Mouse (Mus musculus) stomach, postnatal 0 days (tissue): ENCODE results near the gene Grin2d. TPM values are rescaled to one million over a fixed set of nuclear protein-coding genes. Genes with fewer than 3 reads are reported as not detected.
A peak's percentile ranks its signal among the peaks of the same experiment; 100 is the strongest.

Experiments used
- ATAC-seq: fragments of 200-750 bp; cut with Nextera tagmentation; 2 replicates; pipeline ENCODE4 v1.8.0; 2017; ENCODE audit not compliant: low FRiP score, low TSS enrichment
- DNase-seq: peaks from one replicate; pipeline ENCODE4 v3.0.0-alpha.2; 2016; ENCODE audit warnings: low spot score
- H3K27ac ChIP-seq: fragments of 300-500 bp; sonication (generic); replicated peaks from 2 replicates; pipeline ENCODE4 v1.5.1; 2014; ENCODE audit warnings: mild to moderate bottlenecking, control low read depth
- H3K27me3 ChIP-seq: fragments of 300-500 bp; sonication (generic); 2 replicates; pipeline ENCODE4 v1.6.1; 2014; ENCODE audit warnings: low read length; ENCODE audit not compliant: control insufficient read depth, insufficient read depth
- H3K36me3 ChIP-seq: fragments of 300-500 bp; sonication (generic); 2 replicates; pipeline ENCODE4 v1.6.1; 2014; ENCODE audit warnings: low read length, mixed read lengths; ENCODE audit not compliant: control insufficient read depth, insufficient read depth
- H3K4me1 ChIP-seq: fragments of 300-500 bp; sonication (generic); replicated peaks from 2 replicates; pipeline ENCODE4 v1.6.1; 2014; ENCODE audit warnings: antibody characterized with exemption; ENCODE audit not compliant: control insufficient read depth, insufficient read depth
- H3K4me2 ChIP-seq: fragments of 300-500 bp; sonication (generic); replicated peaks from 2 replicates; pipeline ENCODE4 v1.6.1; 2014; ENCODE audit warnings: low read depth, mild to moderate bottlenecking, control low read depth, moderate library complexity
- H3K4me3 ChIP-seq: fragments of 300-500 bp; sonication (generic); 2 replicates; pipeline ENCODE4 v1.5.1; 2014; ENCODE audit warnings: low read depth, low read length, control low read depth
- H3K9ac ChIP-seq: fragments of 300-500 bp; sonication (generic); 2 replicates; pipeline ENCODE4 v1.6.1; 2014; ENCODE audit warnings: mild to moderate bottlenecking, low read length, control low read depth, mixed read lengths
- H3K9me3 ChIP-seq: fragments of 300-500 bp; sonication (generic); 2 replicates; pipeline ENCODE4 v1.6.1; 2016; ENCODE audit warnings: low read length; ENCODE audit not compliant: control insufficient read depth
- CTCF ChIP-seq: IDR thresholded peaks from 2 replicates; pipeline ENCODE4 v1.5.1; 2016; ENCODE audit warnings: antibody characterized with exemption, low read depth, mild to moderate bottlenecking, moderate library complexity
- EP300 ChIP-seq: optimal IDR thresholded peaks from 2 replicates; pipeline ENCODE3; 2016; ENCODE audit warnings: antibody characterized with exemption
- WGBS: fragments of 180-500 bp; shearing (Covaris S2); extraction: QIAGEN DNeasy Blood & Tissue Kit; methylation state at CpG from one replicate; pipeline ENCODE4 v1.1.7; 2014; 5-methylcytosine and 5-hydroxymethylcytosine counted together
- polyA plus RNA-seq: library from polyadenylated mRNA; unstranded; fragments of >200 nt; fragmentation: Nextera tagmentation; extraction: Ambion mirVana; gene quantifications from 2 replicates; pipeline ENCODE4 v1.2.1, GENCODE M21; 2015

Grin2d gene
- polyA plus RNA-seq, 1 experiment from 2014 or later = 0.35 TPM

DNA sequence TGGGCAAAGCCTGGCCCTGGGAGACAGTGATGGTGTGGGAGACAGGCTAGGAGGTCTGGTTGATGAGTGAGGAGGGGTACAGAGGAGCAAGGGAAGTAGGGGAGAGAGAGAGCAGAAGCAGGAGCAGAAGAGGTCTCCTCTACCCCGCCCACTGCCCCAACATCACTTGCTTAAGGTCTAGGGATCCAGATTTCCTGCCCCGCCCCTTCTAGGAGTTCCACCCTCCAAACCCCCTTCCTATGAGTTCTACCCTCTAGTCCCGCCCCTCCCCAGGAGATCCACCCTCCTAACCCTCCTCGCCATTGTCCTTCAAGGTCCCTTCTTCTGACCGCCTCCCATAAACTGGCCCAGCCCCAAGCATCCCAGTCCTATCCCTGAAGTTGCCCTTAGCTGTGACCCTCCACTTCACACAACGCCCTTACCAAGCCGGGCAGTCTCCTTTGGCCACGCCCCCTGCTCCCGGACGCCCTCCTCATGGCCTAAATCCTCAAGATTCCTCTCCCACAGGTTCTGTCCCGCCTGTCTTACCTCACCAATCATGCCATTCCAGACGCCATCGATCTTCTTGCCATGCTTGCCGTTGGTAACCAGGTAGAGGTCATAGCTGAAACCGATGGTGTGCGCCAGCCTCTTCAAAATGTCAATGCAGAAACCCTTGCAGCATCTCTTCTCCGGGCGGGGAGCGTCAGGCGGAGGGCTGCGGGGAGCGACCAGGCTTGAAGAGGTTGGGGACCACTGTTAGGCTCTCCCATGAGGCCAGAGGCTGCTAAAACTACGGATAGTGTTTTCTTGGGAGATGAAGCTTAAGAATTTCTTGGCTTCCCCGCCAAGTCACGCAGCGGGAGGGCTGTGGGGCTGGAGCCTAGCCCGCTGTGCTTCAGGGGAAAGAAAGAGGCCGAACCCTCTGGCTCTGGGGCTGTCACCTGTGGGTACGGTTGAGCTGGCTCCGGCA is 21.0 kb downstream of the Grin2d start:
- ATAC-seq (0 out of 2 replicates have a peak, but pooled peaks have one; percentile 16), DNase-seq (peak; percentile 31)
- Histone ChIP-seq H3K4me2 (peak overlapping the region; percentile 59), H3K4me1 (peaks cover 3% of the 10 kb centered on the region; the same call in 1 of the 2 replicates), H3K4me3 (peak overlapping the region; percentile 28), H3K27ac (no peak overlapping the region), H3K27me3 (no peaks in the 10 kb centered on the region), H3K36me3 (no peaks in the 10 kb centered on the region), H3K9ac (peak overlapping the region; percentile 35), H3K9me3 (no peaks in the 10 kb centered on the region)
- WGBS = 8% methylated on average over 29 of the region's 30 CpGs
- TF ChIP-seq CTCF (no peak), EP300 (no peak)

DNA sequence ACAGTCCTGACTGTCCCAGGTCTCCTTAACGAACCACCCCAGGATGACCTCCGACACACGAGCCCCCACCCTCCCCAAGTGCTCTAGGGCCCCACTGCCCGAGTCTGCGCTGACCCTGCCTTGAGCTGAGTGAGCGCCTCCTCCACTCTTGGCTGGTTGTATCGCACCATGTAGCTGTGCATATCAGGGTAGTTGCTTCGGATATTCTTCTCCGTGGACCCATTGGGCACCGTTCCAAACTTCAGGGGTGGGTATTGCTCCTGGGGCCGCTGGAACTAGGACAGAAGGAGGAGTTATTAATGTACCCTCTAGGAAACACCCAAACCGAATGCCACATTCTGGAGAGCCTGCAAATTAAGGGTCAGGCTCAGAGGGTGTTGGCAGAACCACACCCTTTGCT is 25.1 kb downstream of the Grin2d start:
- H3K4me1 ChIP-seq = peaks cover 3% of the 10 kb centered on the region; the same call in 1 of the 2 replicates
- no peaks in the 10 kb centered on the region for H3K9me3 ChIP-seq
- H3K9ac ChIP-seq = no peak overlapping the region
- no peak for ATAC-seq
- no peak overlapping the region for H3K4me2 ChIP-seq
- DNase-seq = no peak
- no peak overlapping the region for H3K4me3 ChIP-seq
- TF ChIP-seq EP300 = no peak
- TF ChIP-seq CTCF = no peak
- no peaks in the 10 kb centered on the region for H3K27me3 ChIP-seq
- no peak overlapping the region for H3K27ac ChIP-seq
- WGBS = 80% methylated on average over 12 of the region's 12 CpGs
- no peaks in the 10 kb centered on the region for H3K36me3 ChIP-seq

- H3K27me3 ChIP-seq = no peaks in the 10 kb centered on the region
- no peak overlapping the region for H3K4me2 ChIP-seq
- no peaks in the 10 kb centered on the region for H3K4me1 ChIP-seq
- ATAC-seq = no peak
- no peak overlapping the region for H3K4me3 ChIP-seq
- TF ChIP-seq CTCF (no peak), EP300 (no peak)
- DNase-seq = no peak
- no peak overlapping the region for H3K27ac ChIP-seq
- H3K9ac ChIP-seq = no peak overlapping the region
- 76% methylated on average over 3 of the region's 3 CpGs for WGBS
- H3K9me3 ChIP-seq = no peaks in the 10 kb centered on the region
- no peaks in the 10 kb centered on the region for H3K36me3 ChIP-seq
Observed at GRCm38 (mm10) chr7:45850661-45851060, 27.5 kb downstream of the Grin2d start.

GRCm38 (mm10) chr7:45848447-45849027 is 29.6 kb downstream of the Grin2d start:
- Histone ChIP-seq H3K4me1 (no peaks in the 10 kb centered on the region), H3K4me2 (no peak overlapping the region), H3K9me3 (no peaks in the 10 kb centered on the region), H3K27ac (no peak overlapping the region), H3K9ac (no peak overlapping the region), H3K4me3 (no peak overlapping the region), H3K36me3 (no peaks in the 10 kb centered on the region), H3K27me3 (no peaks in the 10 kb centered on the region)
- ATAC-seq = no peak
- no peak for DNase-seq
- WGBS = 13% methylated on average over 6 of the region's 6 CpGs
- TF ChIP-seq CTCF (no peak), EP300 (no peak)

DNA sequence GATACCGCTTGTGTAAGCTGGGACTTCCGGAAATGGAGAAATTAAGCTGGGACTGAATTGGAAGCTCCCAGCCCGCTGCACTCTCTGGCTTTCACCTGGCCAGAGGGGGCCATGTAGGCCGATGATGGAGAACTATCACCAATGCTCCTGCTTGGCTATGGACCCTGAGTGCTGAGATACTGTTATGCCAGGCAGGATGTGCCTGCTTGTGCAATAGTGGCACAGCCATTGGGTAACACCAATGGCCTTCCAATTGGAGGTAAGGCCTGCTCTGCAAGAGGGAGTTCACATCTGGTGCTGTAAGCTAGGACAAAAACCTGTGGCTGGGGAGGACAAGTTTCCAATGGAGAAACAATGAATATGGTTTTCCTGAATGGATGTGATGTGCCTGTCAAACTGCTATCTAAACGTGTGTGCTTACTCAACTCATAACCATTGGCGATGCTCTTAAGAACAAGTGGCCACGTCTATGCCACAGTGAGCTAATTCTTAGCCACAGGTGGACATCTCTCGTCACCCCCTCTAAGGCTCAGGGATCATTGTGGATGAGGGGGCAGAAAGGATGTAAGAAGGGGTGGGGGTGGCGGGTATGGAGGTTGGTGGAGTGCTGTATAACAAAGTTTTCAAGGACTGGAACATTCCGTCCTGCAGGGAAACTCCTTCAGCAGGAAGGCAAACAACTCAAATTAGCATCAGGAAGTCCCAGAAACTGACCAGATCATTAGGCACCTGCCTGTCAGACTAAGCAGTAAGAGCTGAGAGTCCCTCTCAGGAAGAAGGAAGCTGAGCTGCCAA is 35.0 kb downstream of the Grin2d start:
- Histone ChIP-seq H3K9me3 (no peaks in the 10 kb centered on the region), H3K27me3 (no peaks in the 10 kb centered on the region), H3K36me3 (no peaks in the 10 kb centered on the region), H3K9ac (no peak overlapping the region), H3K4me3 (no peak overlapping the region), H3K4me1 (no peaks in the 10 kb centered on the region), H3K27ac (no peak overlapping the region), H3K4me2 (no peak overlapping the region)
- TF ChIP-seq CTCF (no peak), EP300 (no peak)
- WGBS = 88% methylated on average over 10 of the region's 10 CpGs
- DNase-seq (no peak), ATAC-seq (no peak)
